Mouse (Mus musculus): Measurements from ENCODE around the gene Mylk2.

DNA sequence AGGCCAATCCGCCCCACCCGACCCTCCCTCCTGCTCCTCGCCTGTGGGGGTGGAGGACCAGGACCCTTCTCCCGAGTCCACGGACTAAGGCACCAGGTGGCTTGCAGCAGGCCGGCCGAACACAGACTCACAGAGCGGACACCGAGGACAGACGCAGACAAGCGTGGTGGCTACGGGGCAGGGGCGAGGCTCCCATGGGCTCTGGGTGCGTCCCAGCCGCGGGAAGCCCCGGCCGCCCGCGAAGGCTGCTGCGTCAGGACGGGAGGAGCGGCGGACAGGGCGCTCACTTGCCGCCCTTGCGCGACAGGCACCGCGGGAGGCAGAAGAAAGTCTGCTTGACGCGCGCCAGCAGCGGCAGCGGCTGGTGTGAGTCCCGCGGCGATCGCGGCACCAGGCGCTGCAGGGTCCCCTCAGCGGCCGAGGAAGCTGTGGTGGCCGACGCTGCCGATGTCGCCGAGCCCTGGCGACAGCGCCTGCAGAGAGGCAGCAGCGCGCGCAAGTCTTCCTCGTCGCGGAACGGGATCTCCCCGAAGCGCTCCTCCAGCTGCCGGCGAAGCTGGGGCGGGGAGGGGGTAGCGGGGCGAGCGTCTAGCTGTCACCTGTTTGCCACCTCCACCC, 31.9 kb downstream of the Mylk2 start:
- TF ChIP-seq CTCF (IDR thresholded peaks at IDR 0.05 in 2 of 3, conservative IDR thresholded peaks at IDR 0.05 in 1 of 3; ENCODE audit: control insufficient read depth in 1 of 3, insufficient read depth in 1 of 3, low read depth in 2 of 3, low read length in 3 of 3, poor library complexity in 1 of 3, severe bottlenecking in 1 of 3) = no peak
- TF ChIP-seq E2F4 (IDR thresholded peaks at IDR 0.05; ENCODE audit: borderline replicate concordance, low read depth, low read length) = no peak
- no peak for TF ChIP-seq POLR2A (IDR thresholded peaks at IDR 0.05; ENCODE audit: control insufficient read depth in 1 of 2, insufficient read depth in 1 of 2, low read depth in 1 of 2, low read length in 2 of 2, poor library complexity in 1 of 2)
- no peak for TF ChIP-seq MAX (IDR thresholded peaks at IDR 0.05; ENCODE audit: low read length)
- TF ChIP-seq RCOR1 (IDR thresholded peaks at IDR 0.05; ENCODE audit: low read depth, low read length) = no peak
- TF ChIP-seq TCF12 (IDR thresholded peaks at IDR 0.05; ENCODE audit: low read depth, low read length) = no peak
